Mouse (Mus musculus): ENCODE measurements around the gene Pcdh15.

The Pcdh15 gene

DNA sequence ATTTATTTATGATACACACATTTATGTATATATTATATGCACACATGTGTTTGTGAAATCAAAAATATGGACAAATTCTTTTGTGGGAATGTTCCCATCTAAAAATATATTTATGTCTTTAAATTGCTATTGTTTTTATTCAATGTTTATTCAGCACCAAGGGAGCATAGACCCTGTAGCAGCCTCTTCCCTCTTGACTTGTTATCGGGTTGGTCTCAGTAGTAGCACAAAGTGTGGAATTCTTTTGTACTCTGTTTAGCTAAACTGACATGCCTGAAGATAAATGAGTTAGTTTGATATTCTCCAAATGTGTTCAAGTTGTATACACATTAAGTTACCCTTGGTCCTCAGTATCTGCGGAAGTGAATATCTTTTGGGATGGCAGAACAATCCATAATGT is 848.7 kb downstream of the Pcdh15 start:
- DNase-seq (ENCODE audit: low read depth, low spot score): no peak

DNA sequence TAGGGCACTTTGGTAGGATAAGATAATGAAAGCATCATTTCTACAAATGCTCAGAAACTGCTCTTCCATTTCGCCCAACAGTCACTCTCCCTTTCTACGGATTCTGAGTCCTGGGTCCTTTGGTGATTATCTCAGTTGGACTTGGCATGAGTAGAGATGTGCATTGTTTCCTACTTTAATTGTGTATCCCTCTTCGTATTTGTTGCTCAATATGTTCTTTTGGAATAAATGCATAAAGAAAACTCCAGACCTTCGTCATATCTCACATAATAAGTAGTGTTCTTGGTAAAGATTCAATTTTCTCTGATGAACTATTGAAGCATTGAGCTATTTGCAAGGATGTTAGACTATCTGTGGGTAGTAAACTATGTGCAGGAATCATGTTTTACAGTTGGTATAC is 854.2 kb downstream of the Pcdh15 start:
- no peak for DNase-seq (ENCODE audit: low read depth, low spot score)

DNA sequence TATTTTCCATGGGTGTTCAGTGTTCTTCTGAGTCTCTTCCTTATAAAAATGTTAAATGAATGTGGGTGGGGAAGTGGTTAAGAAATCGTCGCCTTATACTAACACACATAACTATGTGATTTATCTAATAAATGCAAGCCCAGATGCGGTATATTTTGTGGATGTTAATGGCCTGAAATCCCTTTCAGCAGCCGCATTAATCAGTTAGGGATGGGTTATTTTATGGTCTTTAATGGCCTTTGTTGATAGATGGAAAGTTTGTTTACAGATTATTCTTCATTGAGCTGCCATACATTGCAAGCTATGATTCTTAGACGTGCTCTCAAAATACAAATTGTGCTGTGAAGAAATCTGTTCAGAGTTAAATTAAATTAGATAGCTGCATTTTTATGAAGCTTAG is 884.9 kb downstream of the Pcdh15 start:
- DNase-seq (ENCODE audit: low read depth, low spot score): no peak

DNA sequence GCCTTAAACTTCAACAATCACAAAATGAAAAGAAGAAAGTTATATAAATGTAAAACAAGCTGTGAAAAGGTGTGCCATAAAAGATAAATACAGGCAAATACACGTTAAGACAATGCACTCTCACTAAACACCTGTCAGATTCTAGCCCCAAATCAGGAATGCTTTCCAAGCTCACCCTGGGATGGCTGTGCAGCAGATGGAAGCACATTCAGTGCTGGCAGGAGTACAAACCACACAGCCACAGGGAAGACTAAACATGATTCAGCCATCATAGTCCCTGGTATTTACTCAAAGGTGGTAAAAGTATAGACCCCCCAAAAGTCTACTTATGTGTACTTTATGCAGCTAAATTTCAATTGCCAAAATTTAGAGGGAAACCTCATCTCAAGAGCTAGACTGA is 909.7 kb downstream of the Pcdh15 start:
- DNase-seq (ENCODE audit: low read depth, low spot score): no peak

DNA sequence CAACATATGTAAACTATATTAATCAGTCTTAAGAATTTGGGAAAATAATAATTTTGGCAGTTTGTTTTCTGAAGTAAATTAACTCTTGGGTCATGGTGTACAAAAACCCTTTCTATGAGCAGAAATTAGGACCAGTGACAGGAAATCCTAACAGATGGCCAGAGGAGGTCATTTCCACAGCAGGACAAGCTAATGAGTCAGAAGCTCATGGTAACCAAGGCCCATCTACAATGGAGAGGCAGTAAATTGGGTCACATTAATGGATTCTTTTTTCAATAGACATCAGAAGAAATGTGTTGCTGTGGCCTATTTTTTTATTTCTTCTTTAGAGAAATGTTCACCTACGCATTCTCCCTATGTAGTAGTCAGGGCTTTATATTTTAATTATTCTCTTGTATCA is 923.9 kb downstream of the Pcdh15 start:
- DNase-seq (ENCODE audit: low read depth, low spot score): no peak

DNA sequence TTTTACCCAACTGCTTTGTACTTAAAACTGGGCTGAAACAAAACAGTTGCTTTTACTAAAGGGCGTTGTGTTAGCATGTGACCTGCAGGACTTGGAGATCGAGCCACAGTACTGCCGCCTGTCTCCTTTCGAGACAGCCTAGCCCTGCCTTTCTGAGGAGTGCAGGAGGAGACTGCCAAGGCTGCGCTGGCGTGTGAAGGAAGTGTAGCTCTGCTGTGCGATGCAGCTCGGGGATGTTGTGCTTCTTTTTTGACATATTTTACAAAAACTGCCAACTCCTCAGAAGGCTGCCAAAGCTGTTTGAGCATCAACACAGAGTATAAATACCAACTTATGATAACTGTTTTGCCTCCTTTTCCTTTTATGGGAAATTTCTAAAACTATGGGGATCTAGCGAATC is 953.9 kb downstream of the Pcdh15 start:
- no peak for DNase-seq (ENCODE audit: low read depth, low spot score)

DNA sequence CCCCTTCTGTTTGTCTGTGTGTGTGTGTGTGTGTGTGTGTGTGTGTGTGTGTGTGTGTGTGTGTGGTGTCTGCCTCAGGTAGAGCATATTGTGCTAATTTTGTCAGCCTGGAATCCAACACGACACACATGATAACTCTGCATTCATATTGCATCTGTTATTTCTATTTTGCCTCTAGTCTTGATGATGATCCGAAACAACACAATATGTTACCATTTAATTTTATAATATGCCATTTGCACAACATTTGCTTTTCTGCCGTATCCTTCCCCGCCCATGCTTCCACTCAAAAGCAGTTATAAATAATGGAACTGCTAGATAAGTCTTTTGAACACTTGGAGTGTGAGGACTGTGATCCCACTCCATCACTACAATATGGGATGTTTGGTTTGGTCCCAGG is 987.5 kb downstream of the Pcdh15 start:
- DNase-seq (ENCODE audit: low read depth, low spot score): no peak

DNA sequence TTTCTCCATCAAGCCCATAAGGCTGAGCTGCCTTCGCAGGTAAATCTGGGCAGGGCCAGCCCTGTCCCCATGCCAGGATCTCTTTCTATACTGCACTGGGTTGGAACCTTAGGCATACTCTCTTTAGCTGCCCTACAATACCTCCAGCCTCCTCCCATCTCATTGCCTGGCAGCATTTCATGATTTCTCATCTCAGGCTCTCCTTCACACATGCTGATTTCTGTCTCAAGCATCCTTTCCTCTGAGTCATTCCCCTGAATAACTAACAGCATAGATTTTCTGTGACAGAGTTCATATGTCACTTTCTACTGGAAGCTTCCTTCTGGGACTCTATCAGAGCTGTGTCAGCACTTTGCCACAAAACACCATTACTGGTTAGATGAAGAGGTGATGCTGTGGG is 999.2 kb downstream of the Pcdh15 start:
- DNase-seq (ENCODE audit: low read depth, low spot score): no peak

DNA sequence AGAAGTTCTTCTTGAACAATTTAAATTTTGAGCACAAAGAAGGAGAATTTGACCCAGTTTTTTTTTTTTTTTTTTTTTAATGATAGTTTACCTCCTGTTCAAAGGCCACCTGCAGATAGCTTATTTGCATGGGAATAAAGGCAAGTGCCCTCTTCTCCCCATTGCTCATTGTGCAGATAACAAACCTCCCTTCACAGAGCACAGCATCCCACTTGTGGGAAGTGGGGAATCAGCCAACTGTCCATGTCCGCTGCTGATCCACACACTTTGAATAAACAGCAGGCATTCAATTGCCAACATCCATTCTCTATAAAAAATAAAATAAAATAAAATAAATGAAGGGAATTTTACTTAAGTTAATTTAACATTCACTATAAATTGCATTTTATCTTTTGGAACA is 1015.0 kb downstream of the Pcdh15 start:
- DNase-seq (ENCODE audit: low read depth, low spot score): no peak

DNA sequence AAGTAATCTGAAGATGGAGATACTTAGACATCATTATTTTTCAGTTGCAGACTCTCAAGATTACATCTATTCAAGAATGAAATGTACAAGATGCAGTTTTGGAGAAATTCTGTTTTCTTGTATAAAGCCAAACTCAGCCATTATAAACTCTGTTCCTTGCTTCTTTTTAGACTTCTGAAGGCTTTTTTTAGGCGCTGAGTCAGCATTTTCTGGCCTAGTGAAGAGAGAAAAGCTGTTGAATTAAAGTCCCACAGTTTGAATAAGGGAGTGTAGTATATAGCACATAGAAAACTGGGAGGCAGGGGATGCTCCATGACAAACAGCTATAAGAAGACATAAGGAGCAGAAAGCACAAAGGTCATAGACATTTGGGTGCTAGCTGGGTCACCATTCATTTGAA is 1017.7 kb downstream of the Pcdh15 start:
- no peak for DNase-seq (ENCODE audit: low read depth, low spot score)

DNA sequence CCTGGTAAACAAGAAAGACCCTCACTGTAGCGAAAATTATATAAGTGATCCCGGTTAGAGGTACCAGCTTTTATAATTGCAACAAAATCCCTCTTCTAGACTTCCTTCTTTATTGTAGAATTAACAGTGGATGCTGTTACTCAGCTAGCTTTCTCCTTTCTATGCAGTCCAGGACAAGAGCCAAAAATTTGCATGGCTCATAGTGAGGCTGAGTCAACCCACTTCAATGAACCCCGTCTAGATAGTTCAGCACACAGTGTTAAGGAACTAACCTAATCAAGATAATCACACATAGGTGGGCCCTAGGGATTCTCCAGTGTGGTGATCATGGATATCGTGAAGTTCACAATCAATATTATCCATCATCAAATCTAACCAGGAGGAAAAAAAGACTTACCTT is 1024.3 kb downstream of the Pcdh15 start:
- no peak for DNase-seq (ENCODE audit: low read depth, low spot score)

DNA sequence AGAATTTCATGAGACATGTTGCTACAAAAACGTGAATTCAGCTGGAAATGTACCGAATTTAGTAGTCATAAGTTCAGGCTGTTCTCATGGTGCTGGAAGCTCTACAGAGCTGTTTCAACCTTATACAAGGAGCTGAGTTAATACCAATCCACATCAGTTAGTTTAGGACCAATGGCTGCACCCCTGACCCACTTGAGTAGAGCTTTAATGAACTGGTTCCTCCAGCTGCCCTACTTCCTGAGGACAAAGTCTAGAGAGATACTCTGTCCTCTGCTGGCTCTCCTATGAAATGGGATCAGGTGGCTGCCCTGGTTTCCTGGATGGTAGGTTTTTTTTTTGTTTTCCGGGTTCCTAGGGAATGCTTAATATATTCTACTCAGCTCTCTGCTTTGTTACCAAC is 1030.0 kb downstream of the Pcdh15 start:
- DNase-seq (ENCODE audit: low read depth, low spot score): no peak

DNA sequence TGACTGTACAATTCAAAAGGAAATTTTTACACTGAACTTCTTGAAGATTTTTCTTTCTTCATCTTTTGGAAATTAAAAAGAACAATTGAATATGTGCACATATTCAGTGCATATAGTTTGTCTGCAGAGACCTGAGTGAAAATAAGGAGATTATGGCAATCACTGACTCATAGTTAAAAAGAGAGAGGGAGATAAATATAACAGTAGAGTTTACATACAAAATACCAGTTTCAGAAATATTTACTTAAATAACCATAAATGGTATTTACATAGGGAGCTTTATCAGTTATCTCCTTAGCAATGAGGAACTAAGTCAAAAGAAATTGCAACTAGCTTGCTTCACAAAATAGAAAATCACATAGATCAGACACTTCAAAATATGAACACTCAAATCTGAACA is 1030.5 kb downstream of the Pcdh15 start:
- no peak for DNase-seq (ENCODE audit: low read depth, low spot score)

DNA sequence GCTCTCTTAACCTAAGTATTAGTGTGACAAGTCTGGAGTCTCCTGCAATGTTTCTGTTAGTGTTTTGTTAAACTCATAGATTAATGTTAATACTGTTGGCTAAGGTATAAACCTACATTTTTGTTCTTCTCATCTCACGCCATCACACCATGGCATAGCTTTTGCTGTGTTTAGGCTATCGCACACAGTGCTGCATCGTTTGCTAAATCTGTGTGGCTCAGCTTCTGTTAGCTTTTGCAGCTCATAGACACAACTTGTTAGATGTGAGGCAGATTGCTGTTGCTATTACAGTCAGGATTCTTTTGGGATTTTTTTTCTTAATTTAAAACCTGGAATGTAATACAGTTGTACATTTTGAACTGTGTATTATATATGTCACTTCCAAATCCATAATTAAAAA is 1031.7 kb downstream of the Pcdh15 start:
- DNase-seq (ENCODE audit: low read depth, low spot score): no peak

DNA sequence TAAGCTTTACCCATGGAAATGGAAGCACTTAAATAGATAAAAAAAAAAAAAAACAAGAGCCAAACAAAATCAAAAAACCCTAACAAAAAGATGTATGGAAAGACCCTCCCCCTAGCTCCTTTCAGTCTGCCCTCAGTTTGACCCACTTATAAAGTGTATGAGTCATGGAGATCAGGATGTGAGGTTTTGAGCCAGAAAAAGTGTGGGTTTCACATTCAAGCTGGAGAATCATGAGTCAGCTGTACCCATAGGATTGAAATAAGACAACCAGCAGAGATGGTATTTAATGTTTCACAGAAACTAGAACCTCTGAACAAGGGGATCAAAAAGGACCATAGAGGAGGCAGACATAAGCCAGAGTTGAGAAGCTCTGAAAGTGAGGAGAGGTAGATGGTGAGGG is 1048.8 kb downstream of the Pcdh15 start:
- DNase-seq (ENCODE audit: low read depth, low spot score): no peak

DNA sequence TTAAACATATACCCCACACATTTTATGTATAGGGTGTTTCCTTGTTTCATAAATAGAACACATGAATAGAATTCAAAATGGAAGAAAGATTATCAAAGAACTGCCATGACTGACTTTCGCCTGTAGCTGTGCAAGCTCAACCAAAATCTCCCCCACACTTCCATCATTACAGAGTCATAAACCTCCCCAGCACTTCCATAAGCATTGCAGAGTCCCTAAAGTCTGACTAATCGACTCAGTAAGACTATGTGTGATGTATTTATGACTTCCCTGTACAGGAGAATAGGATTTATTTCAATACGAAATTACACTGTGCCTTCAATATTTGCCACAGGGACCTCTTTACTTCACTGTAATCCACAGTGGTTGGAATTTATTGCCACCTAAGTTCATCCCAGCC is 1082.8 kb downstream of the Pcdh15 start:
- no peak for DNase-seq (ENCODE audit: low read depth, low spot score)

DNA sequence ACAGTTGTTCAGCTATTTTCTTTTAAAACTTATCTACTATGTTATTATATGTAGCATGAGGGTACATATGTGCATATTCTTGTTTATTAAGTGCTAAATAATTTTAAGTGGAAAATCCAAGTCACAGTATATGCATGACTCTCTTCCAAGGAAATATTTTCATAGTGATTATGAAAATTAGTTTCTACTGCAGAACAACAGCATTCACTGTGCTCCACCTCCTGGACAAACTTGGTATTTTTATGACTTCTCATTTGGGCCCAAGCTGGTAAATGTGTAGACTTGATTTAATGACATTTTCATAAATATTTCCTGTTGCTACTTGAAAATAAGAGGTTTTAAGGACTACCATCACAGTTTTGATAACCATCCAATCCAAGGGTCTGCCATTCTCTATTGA is 1104.5 kb downstream of the Pcdh15 start:
- DNase-seq (ENCODE audit: low read depth, low spot score): no peak

DNA sequence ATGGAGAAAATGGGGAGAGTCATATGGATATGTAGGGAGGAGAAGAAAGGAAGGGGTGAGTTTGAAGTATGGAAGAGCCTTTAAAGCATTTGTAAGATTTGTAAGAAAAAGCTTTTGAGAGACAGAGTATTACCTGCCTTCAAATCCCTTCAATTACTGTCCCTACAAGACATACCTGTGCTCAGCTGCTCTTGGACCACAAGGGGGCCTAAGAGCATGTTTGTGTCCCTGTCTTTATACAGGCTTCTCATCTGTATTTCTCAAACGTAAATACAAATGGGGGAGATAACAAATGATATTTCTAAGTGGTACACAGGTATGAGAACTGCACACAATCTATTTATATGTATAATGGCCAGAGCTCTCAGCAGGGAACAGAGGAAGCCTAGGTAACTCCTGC is 1118.1 kb downstream of the Pcdh15 start:
- DNase-seq (ENCODE audit: low read depth, low spot score): no peak

DNA sequence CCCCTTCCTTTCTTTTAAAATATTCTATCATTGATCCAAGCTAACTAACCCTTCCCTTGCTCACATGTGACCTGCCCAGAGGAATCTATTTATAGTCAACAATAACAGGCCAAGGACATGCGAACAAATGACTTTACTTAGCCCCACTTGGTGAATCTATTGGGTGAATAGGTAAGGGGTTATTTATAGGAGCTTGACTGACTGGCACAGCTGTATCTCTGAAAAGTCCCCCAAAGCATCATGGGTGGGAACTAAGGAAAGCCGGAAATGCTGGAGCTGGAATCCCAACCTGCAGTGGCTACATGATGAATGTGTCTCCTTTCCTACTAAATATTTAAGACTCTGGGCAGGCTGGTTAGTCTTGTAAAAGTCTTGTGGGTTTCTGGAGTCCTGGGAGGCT is 1121.3 kb downstream of the Pcdh15 start:
- DNase-seq (ENCODE audit: low read depth, low spot score): no peak

DNA sequence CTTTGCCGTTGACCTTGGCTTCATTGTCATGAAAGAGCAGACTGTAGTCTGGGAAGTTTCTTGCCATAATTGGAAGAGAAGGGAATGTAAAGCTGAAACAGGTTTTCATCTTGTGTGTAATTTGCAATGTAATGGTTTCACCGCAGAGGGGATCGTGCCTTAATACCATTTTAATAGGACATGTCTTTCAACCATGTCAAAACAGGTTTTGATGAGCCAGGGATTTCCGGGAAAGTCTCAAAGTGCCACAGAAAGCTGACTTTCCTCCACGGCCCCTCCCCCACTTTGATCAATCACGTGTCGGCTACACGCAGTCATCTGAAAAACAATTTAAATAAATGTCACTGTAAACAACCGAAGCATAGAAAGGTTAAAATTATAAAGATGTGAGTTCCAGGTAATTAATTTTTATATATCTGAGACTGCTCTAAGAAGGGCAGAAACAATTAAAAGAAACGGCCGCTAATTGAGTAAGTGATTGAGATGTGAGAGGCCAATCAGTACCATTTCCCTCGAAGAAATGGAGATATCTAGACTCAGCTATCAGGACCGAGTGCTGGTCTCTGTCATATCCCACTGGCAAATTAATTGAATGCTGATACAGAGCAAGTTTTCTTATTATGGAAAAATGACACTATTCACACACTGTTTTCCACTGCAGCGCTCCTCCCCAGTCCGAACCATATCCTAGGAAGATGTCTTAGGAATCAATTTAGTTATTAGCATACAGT is 1158.7 kb downstream of the Pcdh15 start:
- DNase-seq (ENCODE audit: low read depth, low spot score): no peak

DNA sequence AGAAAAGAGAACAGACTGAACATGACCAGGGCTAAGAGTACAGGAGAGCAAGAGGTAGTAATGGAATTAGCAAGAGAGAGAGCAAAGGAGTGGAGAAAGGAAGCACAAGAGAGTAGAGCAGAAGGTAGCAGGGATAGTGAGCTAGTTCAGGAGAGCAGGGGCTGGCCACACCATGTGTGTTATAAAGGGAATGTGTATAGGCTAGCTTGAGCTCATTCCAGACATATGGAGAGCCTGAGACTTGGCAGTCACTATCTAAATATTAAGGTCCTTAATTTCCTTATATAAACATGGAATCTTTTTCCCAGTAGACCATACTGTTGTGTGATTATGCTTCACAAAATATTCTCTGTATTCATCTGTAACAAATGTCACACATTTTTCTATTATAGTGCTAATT is 1159.5 kb downstream of the Pcdh15 start:
- DNase-seq (ENCODE audit: low read depth, low spot score): no peak

DNA sequence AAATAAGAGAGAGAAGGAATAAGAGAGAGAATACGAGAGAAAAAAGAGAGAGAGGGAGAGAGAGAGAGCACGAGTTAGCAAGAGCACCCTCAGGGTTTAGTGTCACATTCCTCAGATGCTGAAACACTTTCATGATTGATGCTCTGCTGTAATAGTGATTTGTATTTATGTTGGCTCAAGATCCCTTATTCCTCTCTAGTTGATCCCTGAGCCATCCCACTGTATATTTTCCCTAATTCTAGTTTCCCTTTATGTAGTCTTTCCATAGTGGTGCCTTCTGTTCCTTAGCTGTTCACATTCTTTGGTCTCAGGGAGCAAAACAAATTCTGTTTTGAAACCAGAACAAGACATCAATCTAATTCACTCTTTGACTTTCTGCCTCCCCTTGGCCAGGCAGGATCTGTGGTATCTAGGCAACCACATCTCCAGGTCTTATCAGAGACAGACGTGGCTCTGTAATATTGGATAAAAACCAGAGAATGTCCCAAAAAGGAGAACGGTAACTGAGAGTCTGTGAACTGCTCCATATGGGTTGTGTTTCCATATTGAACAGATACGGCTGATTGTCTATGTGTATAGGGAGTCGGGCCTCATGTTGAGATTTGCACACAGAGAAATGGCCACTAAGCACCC is 1170.6 kb downstream of the Pcdh15 start:
- no peak for DNase-seq (ENCODE audit: low read depth, low spot score)

DNA sequence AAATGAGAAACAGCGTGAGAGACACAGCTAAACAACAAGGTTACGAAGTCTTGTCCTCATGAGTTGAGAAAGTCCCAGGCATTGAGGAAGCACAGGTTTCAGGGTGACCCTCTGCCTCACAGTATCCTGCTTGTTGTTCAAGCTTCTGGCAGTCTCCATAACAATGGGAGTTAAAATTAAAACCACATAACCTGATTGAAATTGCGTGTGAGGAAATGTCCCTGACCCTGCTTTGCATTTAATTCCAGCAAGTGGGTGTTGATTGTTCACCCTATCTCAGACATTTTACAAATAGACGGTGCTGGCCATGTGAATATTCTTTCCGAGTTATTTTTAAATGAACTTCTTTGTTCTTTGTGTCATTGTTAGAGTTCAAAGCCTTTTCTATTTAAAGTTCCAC is 1171.8 kb downstream of the Pcdh15 start:
- DNase-seq (ENCODE audit: low read depth, low spot score): no peak

DNA sequence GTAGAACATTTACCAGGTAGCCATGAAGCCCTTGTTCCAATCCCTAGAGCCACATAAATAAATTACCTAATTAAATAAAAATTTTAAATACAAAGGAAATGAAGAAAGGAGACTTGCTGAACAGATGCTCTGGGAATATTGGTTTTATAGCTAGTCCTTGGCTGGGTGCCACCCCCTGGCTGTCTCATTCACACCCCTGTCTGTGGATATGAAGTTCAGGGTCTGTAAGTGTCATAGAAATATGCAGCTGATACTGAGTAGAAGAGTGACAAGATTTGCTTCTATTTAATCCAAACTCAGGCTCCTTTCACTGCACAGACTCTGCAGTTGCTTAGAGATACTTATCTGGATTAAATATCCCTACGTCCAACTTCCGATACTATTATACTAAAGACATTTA is 1205.0 kb downstream of the Pcdh15 start:
- DNase-seq (ENCODE audit: low read depth, low spot score): no peak

All from CD4-positive, CD25-positive, alpha-beta regulatory T cell, adult 2 months (primary cell).